Mouse (Mus musculus) gonadal fat pad, adult 2 months (tissue): ENCODE results near the gene Cav3. TPM values are rescaled to one million over a fixed set of nuclear protein-coding genes. Genes with fewer than 3 reads are reported as not detected.

Experiments
- DNase-seq: peaks from one replicate; pipeline ENCODE4 v3.0.0-alpha.2; 2012; ENCODE audit warnings: low read depth
- polyA plus RNA-seq: library from polyadenylated mRNA; depleted of rRNA; stranded (reverse); fragments of >200 nt; gene quantifications from 2 replicates; pipeline ENCODE4 v1.2.3, GENCODE M21; 2012; rRNA removed

Cav3 gene
- polyA plus RNA-seq, 1 experiment, result 5.9 TPM

GRCm38 (mm10) chr6:112495219-112495618 lies 35.9 kb downstream of the Cav3 start:
- DNase-seq, result no peak

- DNase-seq, result no peak
Observed at GRCm38 (mm10) chr6:112496291-112497060, 37.2 kb downstream of the Cav3 start.

GRCm38 (mm10) chr6:112497456-112497855 lies 38.2 kb downstream of the Cav3 start:
- DNase-seq, result no peak

GRCm38 (mm10) chr6:112498716-112499115 lies 39.4 kb downstream of the Cav3 start:
- DNase-seq, result no peak

GRCm38 (mm10) chr6:112499456-112499855 lies 40.2 kb downstream of the Cav3 start:
- DNase-seq, result no peak

- DNase-seq, result no peak
Observed at GRCm38 (mm10) chr6:112501156-112501555, 41.9 kb downstream of the Cav3 start.

- DNase-seq, result no peak
Observed at GRCm38 (mm10) chr6:112507617-112508016, 48.3 kb downstream of the Cav3 start.

- DNase-seq, result no peak
Observed at GRCm38 (mm10) chr6:112509590-112510131, 50.4 kb downstream of the Cav3 start.

- no peak for DNase-seq
Observed at GRCm38 (mm10) chr6:112510346-112510745, 51.0 kb downstream of the Cav3 start.

GRCm38 (mm10) chr6:112514591-112514990 lies 55.3 kb downstream of the Cav3 start:
- DNase-seq, result no peak

GRCm38 (mm10) chr6:112516496-112516895 lies 57.2 kb downstream of the Cav3 start:
- no peak for DNase-seq

GRCm38 (mm10) chr6:112517572-112517971 lies 58.3 kb downstream of the Cav3 start:
- DNase-seq, result no peak

GRCm38 (mm10) chr6:112517991-112518390 lies 58.7 kb downstream of the Cav3 start:
- no peak for DNase-seq

Other genes starting within 250 kb of the Cav3 start
- gene Lmcd1, start 185.7 kb upstream of the Cav3 start, polyA plus RNA-seq, result 7.3 and 12.0 TPM in 2 replicates
- 2.7 and 3.3 TPM in 2 replicates for gene Ssu2, start 71.5 kb upstream of the Cav3 start, polyA plus RNA-seq
- 31.3 and 45.0 TPM in 2 replicates for gene Oxtr, start 30.4 kb downstream of the Cav3 start, polyA plus RNA-seq
- gene Rad18, start 237.2 kb downstream of the Cav3 start, polyA plus RNA-seq, result 3.5 and 3.8 TPM in 2 replicates